Mouse (Mus musculus): ENCODE measurements around the gene Gm5169.
"Not testable (repeated sequence)": the region's sequence is repeated elsewhere in the genome, so short reads cannot be mapped to it uniquely, and the experiment has no call there.

The Gm5169 gene

GRCm38 (mm10) chrX:25301355-25301754, at the start of gene Gm5169:
TSS of gene Gm5169 (minus strand) at chrX:25301455.
- not testable (repeated sequence) for DNase-seq (ENCODE audit: low read depth, low spot score)

GRCm38 (mm10) chrX:25347424-25347823, 46.2 kb upstream of the Gm5169 start:
- not testable (repeated sequence) for DNase-seq (ENCODE audit: low read depth, low spot score)
